Mouse (Mus musculus) gastrocnemius, postnatal 14 days (tissue): ENCODE measurements around the gene Zbtb21. TPM values are rescaled to one million over a fixed set of nuclear protein-coding genes. Genes with fewer than 3 reads are reported as not detected.
A peak's percentile ranks its signal among the peaks of the same experiment; 100 is the strongest.
"Not testable (repeated sequence)": the region's sequence is repeated elsewhere in the genome, so short reads cannot be mapped to it uniquely, and the experiment has no call there.

Experiments used
- DNase-seq: peaks from one replicate; pipeline ENCODE4 v3.0.0; 2021; ENCODE audit warnings: mixed read lengths
- intact Hi-C: fragments of 180-260 bp; cut with DNase I; formaldehyde crosslinking; loops from one replicate; pipeline ENCODE4 v1.15.1; 2025; ENCODE audit warnings: low total_unique reads
- total RNA-seq, 2 experiments: library from RNA; stranded (reverse); gene quantifications; 2 replicates each; pipeline ENCODE4 v1.2.3; 2021

Gene Zbtb21
- total RNA-seq, 2 experiments from 2014 or later = 7.7 to 7.8 TPM

GRCm38 (mm10) chr16:97952371-97952770 is 10.1 kb downstream of the Zbtb21 start:
- intact Hi-C loops = no loop called here
- DNase-seq = no peak

GRCm38 (mm10) chr16:97950061-97950460 is 12.4 kb downstream of the Zbtb21 start:
- intact Hi-C loops = no loop called here
- DNase-seq = no peak

- intact Hi-C loops = no loop called here
- no peak for DNase-seq
Observed at GRCm38 (mm10) chr16:97948836-97949235, 13.6 kb downstream of the Zbtb21 start.

- DNase-seq, intact Hi-C loops: not testable (repeated sequence)
Observed at GRCm38 (mm10) chr16:97946993-97947392, 15.4 kb downstream of the Zbtb21 start.

GRCm38 (mm10) chr16:97941844-97942243 is 20.6 kb downstream of the Zbtb21 start:
- intact Hi-C loops = no loop called here
- no peak for DNase-seq

GRCm38 (mm10) chr16:97940471-97940973 is 21.9 kb downstream of the Zbtb21 start:
- DNase-seq = no peak
- intact Hi-C loops = no loop called here

GRCm38 (mm10) chr16:97935815-97936214 is 26.6 kb downstream of the Zbtb21 start:
- DNase-seq = no peak
- intact Hi-C loops = no loop called here

GRCm38 (mm10) chr16:97930231-97930630 is 32.2 kb downstream of the Zbtb21 start:
- intact Hi-C loops = no loop called here
- no peak for DNase-seq

GRCm38 (mm10) chr16:97929520-97929919 is 32.9 kb downstream of the Zbtb21 start:
- intact Hi-C loops = no loop called here
- peak; percentile 20 for DNase-seq

- intact Hi-C loops = no loop called here
- no peak for DNase-seq
Observed at GRCm38 (mm10) chr16:97927331-97927938, 35.0 kb downstream of the Zbtb21 start.

- DNase-seq = no peak
Observed at GRCm38 (mm10) chr16:97926381-97926780, 36.0 kb downstream of the Zbtb21 start.

GRCm38 (mm10) chr16:97925760-97926159 is 36.7 kb downstream of the Zbtb21 start:
- no peak for DNase-seq
- intact Hi-C loops = no loop called here

More at GRCm38 (mm10) chr16:97926381-97926780, 36.0 kb downstream of the Zbtb21 start:
- intact Hi-C loops = no loop called here

- no peak for DNase-seq
- intact Hi-C loops = no loop called here
Observed at GRCm38 (mm10) chr16:97923700-97924099, 38.7 kb downstream of the Zbtb21 start.

GRCm38 (mm10) chr16:97922779-97923126 is 39.7 kb downstream of the Zbtb21 start:
- intact Hi-C loops = no loop called here
- no peak for DNase-seq

GRCm38 (mm10) chr16:97921961-97922778 is 40.3 kb downstream of the Zbtb21 start:
- intact Hi-C loops = no loop called here
- peak; percentile 91 for DNase-seq

GRCm38 (mm10) chr16:97920621-97921020 is 41.8 kb downstream of the Zbtb21 start:
- DNase-seq = peak; percentile 36
- intact Hi-C loops = no loop called here

- intact Hi-C loops = loop anchor here (10.0 kb wide), 1 partner anchor 55 kb away; no protein-coding TSS in a partner anchor
Observed at GRCm38 (mm10) chr16:97919793-97920192, 42.6 kb downstream of the Zbtb21 start.

GRCm38 (mm10) chr16:97912873-97913272 is 49.5 kb downstream of the Zbtb21 start:
- intact Hi-C loops = loop anchor here (10.0 kb wide), 1 partner anchor 48 kb away; no protein-coding TSS in a partner anchor
- DNase-seq = no peak

More at GRCm38 (mm10) chr16:97919793-97920192, 42.6 kb downstream of the Zbtb21 start:
- DNase-seq = no peak

- intact Hi-C loops = no loop called here
- DNase-seq = no peak
Observed at GRCm38 (mm10) chr16:97909356-97909755, 53.1 kb downstream of the Zbtb21 start.

- DNase-seq = no peak
- intact Hi-C loops = no loop called here
Observed at GRCm38 (mm10) chr16:97907496-97907895, 54.9 kb downstream of the Zbtb21 start.

- intact Hi-C loops = no loop called here
Observed at GRCm38 (mm10) chr16:97906337-97906736, 56.1 kb downstream of the Zbtb21 start.

More at GRCm38 (mm10) chr16:97906337-97906736, 56.1 kb downstream of the Zbtb21 start:
- no peak for DNase-seq
